Mouse (Mus musculus) forebrain, embryonic 13.5 days (tissue): ENCODE results near the gene Cln3. TPM values are rescaled to one million over a fixed set of nuclear protein-coding genes. Genes with fewer than 3 reads are reported as not detected.

Experiments
- ATAC-seq: fragments of 200-750 bp; cut with Nextera tagmentation; 2 replicates; pipeline ENCODE4 v1.8.0; 2017
- H3K27ac ChIP-seq: fragments of 300-500 bp; sonication (generic); 2 replicates; pipeline ENCODE4 v1.5.1; 2015; ENCODE audit warnings: inconsistent platforms, mild to moderate bottlenecking, moderate library complexity
- H3K27me3 ChIP-seq: fragments of 300-500 bp; sonication (generic); 2 replicates; pipeline ENCODE4 v1.6.1; 2015; ENCODE audit warnings: mild to moderate bottlenecking, inconsistent platforms
- H3K36me3 ChIP-seq: fragments of 300-500 bp; sonication (generic); 2 replicates; pipeline ENCODE4 v1.6.1; 2015; ENCODE audit warnings: mild to moderate bottlenecking, inconsistent platforms; ENCODE audit not compliant: poor library complexity, severe bottlenecking
- H3K4me1 ChIP-seq: fragments of 300-500 bp; sonication (generic); 2 replicates; pipeline ENCODE4 v1.6.1; 2015; ENCODE audit warnings: inconsistent platforms
- H3K4me2 ChIP-seq: fragments of 300-500 bp; sonication (generic); 2 replicates; pipeline ENCODE4 v1.6.1; 2015; ENCODE audit warnings: inconsistent platforms, mild to moderate bottlenecking, moderate library complexity
- H3K4me3 ChIP-seq: fragments of 300-500 bp; sonication (generic); 2 replicates; pipeline ENCODE4 v1.5.1; 2015; ENCODE audit warnings: mild to moderate bottlenecking, inconsistent platforms
- H3K9ac ChIP-seq: fragments of 300-500 bp; sonication (generic); 2 replicates; pipeline ENCODE4 v1.6.1; 2015; ENCODE audit warnings: mild to moderate bottlenecking, inconsistent platforms
- H3K9me3 ChIP-seq: fragments of 300-500 bp; sonication (generic); replicated peaks from 2 replicates; pipeline ENCODE4 v1.6.1; 2016; ENCODE audit warnings: inconsistent platforms
- WGBS: fragments of 180-500 bp; shearing (Covaris S2); methylation state at CpG from one replicate; pipeline ENCODE4 v1.1.7; 2015; 5-methylcytosine and 5-hydroxymethylcytosine counted together
- polyA plus RNA-seq: library from polyadenylated mRNA; unstranded; fragments of >200 nt; fragmentation: Nextera tagmentation; extraction: Ambion mirVana; gene quantifications from 2 replicates; pipeline ENCODE4 v1.2.1, GENCODE M21; 2015

Cln3 gene
- polyA plus RNA-seq, 1 experiment from 2014 or later: 26.3 TPM

DNA sequence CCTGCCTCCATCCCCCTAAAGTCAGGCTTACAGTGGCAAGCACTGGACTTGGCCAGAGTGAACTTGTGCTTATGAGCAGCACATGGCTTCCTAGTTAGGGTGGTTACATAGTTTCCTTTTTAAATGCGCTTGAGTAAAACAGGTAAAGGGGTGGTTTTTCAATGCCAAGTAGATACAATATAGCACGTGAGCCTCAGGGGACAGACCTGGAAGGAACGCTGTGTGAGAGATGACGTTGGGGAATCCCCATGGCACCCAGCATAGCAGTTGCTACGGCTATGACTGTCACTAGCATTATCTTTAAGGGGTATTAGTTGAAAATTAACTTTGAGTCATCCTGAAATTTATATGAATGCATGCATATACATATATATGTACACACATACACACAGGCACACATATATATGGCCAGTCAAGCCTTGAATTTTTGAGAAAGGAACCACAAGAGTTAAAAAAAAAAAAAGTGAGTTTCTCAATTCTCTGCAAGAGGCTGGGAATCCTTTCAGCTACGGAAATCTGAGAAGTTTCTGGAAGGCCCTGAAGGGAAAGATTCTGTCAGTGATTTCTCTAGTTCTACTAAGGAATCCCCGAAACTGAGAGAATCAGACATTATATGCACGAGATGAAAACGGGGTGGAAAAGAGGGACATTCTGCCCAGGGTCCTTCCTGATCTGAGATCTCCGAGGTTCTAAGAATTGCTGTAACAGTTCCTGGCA is 34.1 kb upstream of the Cln3 start:
- no peak overlapping the region for H3K4me3 ChIP-seq
- WGBS: 85% methylated on average over 10 of the region's 10 CpGs
- no peak overlapping the region for H3K9ac ChIP-seq
- no peaks in the 10 kb centered on the region for H3K4me1 ChIP-seq
- H3K27me3 ChIP-seq: no peaks in the 10 kb centered on the region
- H3K27ac ChIP-seq: no peak overlapping the region
- H3K4me2 ChIP-seq: no peak overlapping the region
- H3K9me3 ChIP-seq: no peaks in the 10 kb centered on the region
- ATAC-seq: no peak
- no peaks in the 10 kb centered on the region for H3K36me3 ChIP-seq

- WGBS: 71% methylated on average over 3 of the region's 3 CpGs
- Histone ChIP-seq H3K36me3 (no peaks in the 10 kb centered on the region), H3K27me3 (no peaks in the 10 kb centered on the region), H3K4me3 (no peak overlapping the region), H3K4me1 (no peaks in the 10 kb centered on the region), H3K4me2 (no peak overlapping the region), H3K9ac (no peak overlapping the region), H3K27ac (no peak overlapping the region), H3K9me3 (no peaks in the 10 kb centered on the region)
- ATAC-seq: no peak
Observed at GRCm38 (mm10) chr7:126616707-126617106, 31.1 kb upstream of the Cln3 start.

- Histone ChIP-seq H3K4me3 (no peak overlapping the region), H3K27me3 (no peaks in the 10 kb centered on the region), H3K9ac (no peak overlapping the region), H3K4me1 (no peaks in the 10 kb centered on the region), H3K36me3 (no peaks in the 10 kb centered on the region), H3K27ac (no peak overlapping the region), H3K9me3 (no peaks in the 10 kb centered on the region), H3K4me2 (no peak overlapping the region)
- ATAC-seq: no peak
- WGBS: 71% methylated on average over 3 of the region's 3 CpGs
Observed at GRCm38 (mm10) chr7:126612736-126613135, 27.1 kb upstream of the Cln3 start.

GRCm38 (mm10) chr7:126607796-126608195 is 22.2 kb upstream of the Cln3 start:
- H3K4me3 ChIP-seq: no peak overlapping the region
- no peaks in the 10 kb centered on the region for H3K9me3 ChIP-seq
- no peaks in the 10 kb centered on the region for H3K36me3 ChIP-seq
- H3K27ac ChIP-seq: no peak overlapping the region
- WGBS: 82% methylated on average over 5 of the region's 5 CpGs
- no peaks in the 10 kb centered on the region for H3K27me3 ChIP-seq
- H3K4me1 ChIP-seq: no peaks in the 10 kb centered on the region
- no peak overlapping the region for H3K4me2 ChIP-seq
- no peak overlapping the region for H3K9ac ChIP-seq
- ATAC-seq: no peak

- Histone ChIP-seq H3K9ac (no peak overlapping the region), H3K27ac (no peak overlapping the region), H3K27me3 (no peaks in the 10 kb centered on the region), H3K4me1 (no peaks in the 10 kb centered on the region), H3K36me3 (no peaks in the 10 kb centered on the region), H3K4me3 (no peak overlapping the region), H3K4me2 (no peak overlapping the region), H3K9me3 (no peaks in the 10 kb centered on the region)
- no peak for ATAC-seq
- WGBS: 75% methylated on average over 3 of the region's 3 CpGs
Observed at GRCm38 (mm10) chr7:126607064-126607463, 21.4 kb upstream of the Cln3 start.

GRCm38 (mm10) chr7:126606611-126607010 is 21.0 kb upstream of the Cln3 start:
- ATAC-seq: no peak
- Histone ChIP-seq H3K27me3 (no peaks in the 10 kb centered on the region), H3K4me1 (no peaks in the 10 kb centered on the region), H3K9ac (no peak overlapping the region), H3K4me3 (no peak overlapping the region), H3K27ac (no peak overlapping the region), H3K36me3 (no peaks in the 10 kb centered on the region), H3K9me3 (no peaks in the 10 kb centered on the region), H3K4me2 (no peak overlapping the region)
- 87% methylated on average over 5 of the region's 5 CpGs for WGBS

GRCm38 (mm10) chr7:126602650-126603049 is 17.0 kb upstream of the Cln3 start:
- H3K36me3 ChIP-seq: no peaks in the 10 kb centered on the region
- H3K27ac ChIP-seq: no peak overlapping the region
- H3K4me1 ChIP-seq: no peaks in the 10 kb centered on the region
- H3K4me3 ChIP-seq: no peak overlapping the region
- H3K27me3 ChIP-seq: no peaks in the 10 kb centered on the region
- H3K9ac ChIP-seq: no peak overlapping the region
- no peak overlapping the region for H3K4me2 ChIP-seq
- H3K9me3 ChIP-seq: no peaks in the 10 kb centered on the region
- ATAC-seq: no peak
- WGBS: 89% methylated on average over 3 of the region's 3 CpGs

DNA sequence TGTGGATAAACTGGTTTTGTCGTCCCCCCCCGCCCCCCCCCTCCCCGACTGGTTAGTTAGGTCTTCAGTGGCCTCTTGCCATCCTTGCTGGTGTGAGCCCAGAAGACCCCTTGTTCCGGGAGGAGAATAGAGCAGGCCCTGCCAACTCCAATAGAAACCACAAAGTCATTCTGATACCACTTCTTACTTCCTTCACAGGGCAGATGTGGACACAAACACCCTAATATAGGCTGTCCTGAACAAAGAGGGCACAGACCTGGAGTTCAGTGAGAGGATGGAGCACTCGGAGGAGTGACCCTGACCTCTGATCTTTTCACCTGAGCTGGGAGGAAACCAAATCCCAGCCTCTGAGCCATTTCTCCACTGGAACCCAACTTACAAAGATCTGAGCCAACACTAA is 16.3 kb upstream of the Cln3 start:
- 51% methylated on average over 3 of the region's 5 CpGs for WGBS
- Histone ChIP-seq H3K27ac (no peak overlapping the region), H3K9ac (no peak overlapping the region), H3K4me3 (no peak overlapping the region), H3K9me3 (no peaks in the 10 kb centered on the region), H3K4me2 (no peak overlapping the region), H3K36me3 (no peaks in the 10 kb centered on the region), H3K4me1 (no peaks in the 10 kb centered on the region), H3K27me3 (no peaks in the 10 kb centered on the region)
- ATAC-seq: no peak

GRCm38 (mm10) chr7:126598919-126599318 is 13.3 kb upstream of the Cln3 start:
- no peak overlapping the region for H3K4me3 ChIP-seq
- ATAC-seq: no peak
- 83% methylated on average over 6 of the region's 6 CpGs for WGBS

GRCm38 (mm10) chr7:126596414-126596813 is 10.8 kb upstream of the Cln3 start:
- WGBS: 66% methylated on average over 6 of the region's 6 CpGs
- no peak for ATAC-seq
- H3K27ac ChIP-seq: no peak overlapping the region

More at GRCm38 (mm10) chr7:126598919-126599318, 13.3 kb upstream of the Cln3 start:
- Histone ChIP-seq H3K9ac (no peak overlapping the region), H3K4me1 (no peaks in the 10 kb centered on the region), H3K4me2 (no peak overlapping the region), H3K27ac (no peak overlapping the region), H3K27me3 (0 out of 2 replicates have a peak, but pooled peaks cover 4% of the 10 kb centered on the region), H3K9me3 (no peaks in the 10 kb centered on the region), H3K36me3 (no peaks in the 10 kb centered on the region)

DNA sequence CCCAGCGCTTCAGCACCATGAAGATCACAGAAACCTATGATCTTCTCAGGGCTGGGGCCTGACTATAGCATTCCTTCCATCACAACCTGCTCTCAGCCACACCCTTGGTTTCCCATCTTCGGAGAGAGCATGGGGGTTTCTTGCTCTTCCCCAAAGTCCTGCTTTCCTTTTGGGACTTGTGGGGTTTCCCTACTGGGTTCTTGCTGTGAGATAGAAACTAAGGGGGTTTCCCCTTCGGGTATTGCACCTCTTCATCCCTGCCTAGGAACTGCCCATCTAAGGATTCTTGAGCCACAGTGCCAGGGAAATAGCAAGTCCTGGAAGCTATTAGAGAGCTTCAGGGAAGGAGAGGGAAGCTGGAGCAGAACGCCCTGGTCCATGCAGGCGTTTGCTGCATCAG is 10.3 kb upstream of the Cln3 start:
- Histone ChIP-seq H3K4me1 (no peaks in the 10 kb centered on the region), H3K27ac (no peak overlapping the region), H3K9me3 (no peaks in the 10 kb centered on the region), H3K36me3 (no peaks in the 10 kb centered on the region), H3K4me3 (no peak overlapping the region), H3K9ac (no peak overlapping the region), H3K4me2 (no peak overlapping the region), H3K27me3 (peaks cover 7% of the 10 kb centered on the region)
- ATAC-seq: no peak
- 84% methylated on average over 5 of the region's 5 CpGs for WGBS

More at GRCm38 (mm10) chr7:126596414-126596813, 10.8 kb upstream of the Cln3 start:
- H3K9ac ChIP-seq: no peak overlapping the region
- H3K4me1 ChIP-seq: no peaks in the 10 kb centered on the region
- H3K4me3 ChIP-seq: no peak overlapping the region
- no peaks in the 10 kb centered on the region for H3K9me3 ChIP-seq
- H3K36me3 ChIP-seq: no peaks in the 10 kb centered on the region
- no peak overlapping the region for H3K4me2 ChIP-seq
- peaks cover 7% of the 10 kb centered on the region for H3K27me3 ChIP-seq

- no peak within 1 kb of the TSS for H3K4me3 ChIP-seq
- no peak within 1 kb of the TSS for H3K27ac ChIP-seq
- H3K27me3 ChIP-seq: peaks cover 7% of the 10 kb centered on the region
- ATAC-seq: no peak
- H3K4me1 ChIP-seq: no peaks in the 10 kb centered on the region
- WGBS: 83% methylated on average over 11 of the region's 11 CpGs
- H3K9me3 ChIP-seq: no peaks in the 10 kb centered on the region
- no peak within 1 kb of the TSS for H3K9ac ChIP-seq
- H3K36me3 ChIP-seq: no peaks in the 10 kb centered on the region
- H3K4me2 ChIP-seq: no peak within 1 kb of the TSS
Observed at GRCm38 (mm10) chr7:126594862-126595561, 9.4 kb upstream of the Cln3 start, which contains the start of gene Il27. TSS of gene Il27 (minus strand) at chr7:126594941.
